Mouse (Mus musculus): ENCODE data around the gene Cux1. TPM values are rescaled to one million over a fixed set of nuclear protein-coding genes. Genes with fewer than 3 reads are reported as not detected.

Cux1 gene
- polyA plus RNA-seq, 1 experiment = 126 TPM

DNA sequence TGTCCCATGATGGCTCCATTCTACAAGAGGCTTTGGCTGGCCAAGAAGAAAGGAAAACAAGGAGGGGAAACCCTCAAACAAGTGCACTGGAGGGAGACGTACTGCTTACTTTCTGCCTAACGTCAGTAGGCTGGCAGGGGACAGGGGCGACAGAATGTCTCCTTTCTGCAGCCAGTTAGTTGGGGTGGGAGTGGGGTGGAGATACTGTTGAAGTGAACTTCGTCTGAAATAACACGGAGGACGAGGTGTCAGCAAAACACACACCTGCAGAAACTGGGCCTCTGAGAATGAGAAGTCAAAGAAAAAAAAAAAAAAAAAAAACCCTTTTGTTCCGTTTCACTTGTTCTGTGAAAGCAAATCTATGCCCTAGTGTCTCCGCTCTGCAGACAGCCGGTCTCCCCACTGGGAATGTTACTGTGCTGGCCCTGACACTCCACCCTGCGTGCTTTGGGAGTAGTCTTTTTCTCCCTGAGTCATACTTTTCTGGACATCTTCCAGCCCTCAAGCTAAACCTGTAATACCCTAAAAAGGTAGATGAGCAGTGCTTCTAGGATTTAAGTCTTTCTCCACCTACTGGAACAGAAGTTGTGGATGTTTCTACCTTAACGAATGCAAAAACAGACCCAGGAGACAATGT, 101.4 kb downstream of the Cux1 start:
- no peak overlapping the region for H3K4me3 ChIP-seq (ENCODE audit: insufficient read depth, low read depth, low read length)
- H3K4me1 ChIP-seq (ENCODE audit: control insufficient read depth, insufficient read depth, low read length) = peaks cover 61% of the 10 kb centered on the region
- H3K27me3 ChIP-seq (replicated peaks; ENCODE audit: control insufficient read depth, insufficient read depth, low read length) = no peaks in the 10 kb centered on the region
- H3K36me3 ChIP-seq (ENCODE audit: control insufficient read depth, insufficient read depth, low read length) = no peaks in the 10 kb centered on the region
- WGBS = 33% methylated on average over 11 of the region's 11 CpGs
- H3K27ac ChIP-seq (ENCODE audit: insufficient read depth, low read depth, low read length) = no peak overlapping the region
- TF ChIP-seq CTCF (conservative IDR thresholded peaks at IDR 0.05; ENCODE audit: insufficient read depth, insufficient read length, low read depth, low read length) (no peak), POLR2A (IDR thresholded peaks at IDR 0.05; ENCODE audit: low read depth, low read length) (no peak)
- peak; percentile 47 for DNase-seq

DNA sequence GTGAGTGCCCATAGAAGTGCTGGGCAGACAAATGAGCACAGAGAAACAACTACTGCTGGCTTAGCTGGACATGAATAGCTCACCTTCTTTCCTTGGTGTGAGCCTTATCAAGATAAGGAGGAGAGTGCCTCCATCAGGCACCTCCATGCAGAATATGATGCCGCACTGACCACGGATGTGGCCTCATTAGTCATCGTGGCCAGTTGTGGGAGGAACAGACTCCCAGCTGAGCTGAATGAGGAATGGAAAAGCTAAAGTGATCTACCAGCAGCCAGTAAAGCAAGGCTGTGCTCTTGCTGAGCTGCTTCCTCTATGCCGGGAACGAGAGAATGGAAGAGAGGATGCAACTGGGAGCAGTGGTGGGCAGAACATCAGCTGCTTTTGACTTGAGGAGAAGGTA, 101.9 kb downstream of the Cux1 start:
- 49% methylated on average over 5 of the region's 5 CpGs for WGBS
- Histone ChIP-seq H3K27ac (ENCODE audit: insufficient read depth, low read depth, low read length) (no peak overlapping the region), H3K27me3 (replicated peaks; ENCODE audit: control insufficient read depth, insufficient read depth, low read length) (no peaks in the 10 kb centered on the region), H3K36me3 (ENCODE audit: control insufficient read depth, insufficient read depth, low read length) (no peaks in the 10 kb centered on the region), H3K4me1 (ENCODE audit: control insufficient read depth, insufficient read depth, low read length) (peaks cover 57% of the 10 kb centered on the region), H3K4me3 (ENCODE audit: insufficient read depth, low read depth, low read length) (no peak overlapping the region)
- no peak for DNase-seq
- TF ChIP-seq CTCF (conservative IDR thresholded peaks at IDR 0.05; ENCODE audit: insufficient read depth, insufficient read length, low read depth, low read length) (no peak), POLR2A (IDR thresholded peaks at IDR 0.05; ENCODE audit: low read depth, low read length) (no peak)

DNA sequence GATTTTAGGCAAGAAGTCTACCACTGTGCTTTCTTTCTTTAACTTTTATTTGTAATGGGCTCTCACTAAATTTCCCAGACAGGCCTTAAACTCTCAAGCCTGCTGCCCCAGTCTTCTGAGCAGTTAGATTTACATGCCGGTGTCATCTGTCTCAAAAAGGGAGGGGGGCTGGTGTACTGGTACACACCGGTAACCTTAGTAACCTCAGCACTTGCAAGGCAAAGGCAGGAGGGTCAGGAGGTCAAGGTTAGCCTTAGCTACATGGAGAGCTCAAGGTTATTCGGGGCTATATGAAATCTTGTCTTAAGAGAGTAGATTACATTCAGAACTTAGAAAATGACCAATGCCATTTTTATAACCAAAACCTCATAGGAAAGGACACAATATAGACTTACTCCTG, 102.4 kb downstream of the Cux1 start:
- Histone ChIP-seq H3K4me3 (ENCODE audit: insufficient read depth, low read depth, low read length) (no peak overlapping the region), H3K36me3 (ENCODE audit: control insufficient read depth, insufficient read depth, low read length) (no peaks in the 10 kb centered on the region), H3K4me1 (ENCODE audit: control insufficient read depth, insufficient read depth, low read length) (peaks cover 57% of the 10 kb centered on the region), H3K27me3 (replicated peaks; ENCODE audit: control insufficient read depth, insufficient read depth, low read length) (no peaks in the 10 kb centered on the region), H3K27ac (ENCODE audit: insufficient read depth, low read depth, low read length) (no peak overlapping the region)
- no peak for TF ChIP-seq POLR2A (IDR thresholded peaks at IDR 0.05; ENCODE audit: low read depth, low read length)
- no peak for TF ChIP-seq CTCF (conservative IDR thresholded peaks at IDR 0.05; ENCODE audit: insufficient read depth, insufficient read length, low read depth, low read length)
- DNase-seq = no peak
- 66% methylated on average over 3 of the region's 3 CpGs for WGBS

DNA sequence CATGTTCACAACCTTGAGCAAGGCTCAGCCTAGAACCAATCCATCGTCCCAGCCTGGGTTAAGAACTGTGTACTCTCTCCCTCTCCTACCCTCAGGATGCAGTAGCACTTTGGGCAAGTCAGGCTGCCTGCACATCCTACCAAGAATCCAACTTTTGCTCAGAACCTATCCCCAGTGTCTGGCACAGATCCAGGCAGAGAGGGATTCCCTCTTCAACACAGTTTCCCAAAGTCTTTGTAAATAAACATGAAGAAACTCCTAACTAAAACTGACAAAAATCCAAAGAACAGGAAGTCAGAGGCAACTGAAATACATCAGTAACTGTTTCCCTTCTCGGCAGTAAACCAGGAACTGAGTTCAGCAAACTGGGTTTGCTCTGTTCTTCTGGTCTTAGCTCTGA, 103.2 kb downstream of the Cux1 start:
- H3K36me3 ChIP-seq (ENCODE audit: control insufficient read depth, insufficient read depth, low read length) = no peaks in the 10 kb centered on the region
- 26% methylated on average over 2 of the region's 2 CpGs for WGBS

DNA sequence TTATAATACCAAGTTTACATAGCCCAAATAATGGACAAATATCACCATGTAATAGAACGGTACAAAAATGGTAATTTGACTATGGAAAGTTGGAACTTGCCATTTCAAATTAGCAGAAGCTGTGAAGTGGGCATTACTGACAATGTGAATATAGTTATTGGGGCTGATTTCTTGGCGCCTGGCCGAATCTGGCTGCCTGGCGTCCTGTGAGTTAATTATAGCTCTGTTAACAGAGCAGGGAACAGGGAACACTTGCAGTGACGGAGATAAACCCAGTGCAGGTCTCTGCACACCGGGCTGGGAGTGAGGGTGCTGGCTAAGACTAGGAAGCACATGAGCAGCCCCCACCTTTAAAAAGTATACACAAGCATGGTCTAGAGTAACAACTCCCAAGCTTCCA, 104.7 kb downstream of the Cux1 start:
- WGBS = 31% methylated on average over 6 of the region's 6 CpGs
- peak; percentile 45 for DNase-seq
- Histone ChIP-seq H3K4me3 (ENCODE audit: insufficient read depth, low read depth, low read length) (no peak overlapping the region), H3K4me1 (ENCODE audit: control insufficient read depth, insufficient read depth, low read length) (peaks cover 46% of the 10 kb centered on the region), H3K36me3 (ENCODE audit: control insufficient read depth, insufficient read depth, low read length) (no peaks in the 10 kb centered on the region), H3K27me3 (replicated peaks; ENCODE audit: control insufficient read depth, insufficient read depth, low read length) (no peaks in the 10 kb centered on the region), H3K27ac (ENCODE audit: insufficient read depth, low read depth, low read length) (no peak overlapping the region)
- TF ChIP-seq POLR2A (IDR thresholded peaks at IDR 0.05; ENCODE audit: low read depth, low read length) (no peak), CTCF (conservative IDR thresholded peaks at IDR 0.05; ENCODE audit: insufficient read depth, insufficient read length, low read depth, low read length) (no peak)

More for the DNA sequence above, 103.2 kb downstream of the Cux1 start:
- H3K4me1 ChIP-seq (ENCODE audit: control insufficient read depth, insufficient read depth, low read length) = peaks cover 53% of the 10 kb centered on the region
- H3K4me3 ChIP-seq (ENCODE audit: insufficient read depth, low read depth, low read length) = no peak overlapping the region
- DNase-seq = peak; percentile 34
- TF ChIP-seq POLR2A (IDR thresholded peaks at IDR 0.05; ENCODE audit: low read depth, low read length) (no peak), CTCF (conservative IDR thresholded peaks at IDR 0.05; ENCODE audit: insufficient read depth, insufficient read length, low read depth, low read length) (no peak)
- no peaks in the 10 kb centered on the region for H3K27me3 ChIP-seq (replicated peaks; ENCODE audit: control insufficient read depth, insufficient read depth, low read length)
- peak overlapping the region; percentile 25; the same call in 1 of the 2 replicates for H3K27ac ChIP-seq (ENCODE audit: insufficient read depth, low read depth, low read length)

DNA sequence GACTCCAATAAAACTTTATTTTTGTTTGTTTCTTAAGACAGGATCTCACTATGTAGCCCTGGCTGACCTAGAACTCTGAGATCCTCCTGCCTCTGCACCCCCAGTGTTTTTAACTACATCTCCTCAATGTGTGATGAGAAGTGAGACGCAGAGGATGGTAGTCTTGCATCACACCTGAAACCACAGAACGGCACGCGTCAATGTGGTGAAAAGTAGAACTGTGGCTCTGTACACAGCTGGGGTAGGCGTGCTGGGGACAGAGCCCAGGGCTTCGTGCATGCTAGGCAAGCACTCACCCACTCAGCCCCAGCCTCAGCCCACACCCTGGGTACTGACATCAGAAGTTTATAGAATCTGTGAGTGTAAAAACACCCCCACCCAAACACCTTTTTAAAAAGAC, 107.4 kb downstream of the Cux1 start:
- WGBS = 94% methylated on average over 6 of the region's 6 CpGs
- TF ChIP-seq POLR2A (IDR thresholded peaks at IDR 0.05; ENCODE audit: low read depth, low read length) = no peak
- no peak for TF ChIP-seq CTCF (conservative IDR thresholded peaks at IDR 0.05; ENCODE audit: insufficient read depth, insufficient read length, low read depth, low read length)
- peaks cover 33% of the 10 kb centered on the region for H3K4me1 ChIP-seq (ENCODE audit: control insufficient read depth, insufficient read depth, low read length)
- no peak for DNase-seq
- H3K36me3 ChIP-seq (ENCODE audit: control insufficient read depth, insufficient read depth, low read length) = no peaks in the 10 kb centered on the region
- no peaks in the 10 kb centered on the region for H3K27me3 ChIP-seq (replicated peaks; ENCODE audit: control insufficient read depth, insufficient read depth, low read length)
- H3K4me3 ChIP-seq (ENCODE audit: insufficient read depth, low read depth, low read length) = no peak overlapping the region
- H3K27ac ChIP-seq (ENCODE audit: insufficient read depth, low read depth, low read length) = no peak overlapping the region

DNA sequence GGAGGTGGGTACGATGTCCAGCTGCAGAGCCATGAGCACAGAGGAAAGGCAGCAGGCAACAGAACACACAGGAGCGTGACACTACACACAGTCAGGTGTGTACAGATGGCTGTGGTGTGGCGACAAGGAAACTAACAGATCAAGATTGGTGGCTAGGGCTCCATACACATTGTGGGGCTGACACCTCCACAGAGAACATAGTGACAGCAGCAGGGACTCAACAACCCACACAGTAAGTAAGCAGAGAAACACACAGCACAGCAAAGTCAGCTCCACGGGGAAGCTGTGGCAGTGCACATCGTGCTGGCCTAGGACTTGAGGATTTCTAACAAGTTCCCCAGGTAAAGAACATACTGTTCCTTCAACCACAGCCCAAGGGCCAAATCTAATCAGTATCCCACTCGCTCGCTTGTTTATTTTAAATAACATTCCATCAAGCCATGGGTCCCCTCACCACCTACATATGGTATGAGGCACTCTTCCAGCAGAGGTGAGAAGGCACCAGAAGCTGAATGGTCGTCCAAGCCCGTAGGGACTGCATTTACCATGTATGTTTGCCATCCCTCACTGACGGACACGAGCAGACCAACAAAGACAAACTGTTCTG, 108.3 kb downstream of the Cux1 start:
- TF ChIP-seq POLR2A (IDR thresholded peaks at IDR 0.05; ENCODE audit: low read depth, low read length) (no peak), CTCF (conservative IDR thresholded peaks at IDR 0.05; ENCODE audit: insufficient read depth, insufficient read length, low read depth, low read length) (no peak)
- Histone ChIP-seq H3K4me1 (ENCODE audit: control insufficient read depth, insufficient read depth, low read length) (peaks cover 24% of the 10 kb centered on the region), H3K27me3 (replicated peaks; ENCODE audit: control insufficient read depth, insufficient read depth, low read length) (no peaks in the 10 kb centered on the region), H3K36me3 (ENCODE audit: control insufficient read depth, insufficient read depth, low read length) (no peaks in the 10 kb centered on the region), H3K27ac (ENCODE audit: insufficient read depth, low read depth, low read length) (peak overlapping the region; percentile 1; the same call in 1 of the 2 replicates), H3K4me3 (ENCODE audit: insufficient read depth, low read depth, low read length) (no peak overlapping the region)
- WGBS = 69% methylated on average over 11 of the region's 11 CpGs
- DNase-seq = no peak
